Mouse (Mus musculus): ENCODE results near the gene Ncbp2.

- TF ChIP-seq EP300 (IDR thresholded peaks at IDR 0.05; ENCODE audit: low read depth) (no peak), CTCF (IDR thresholded peaks at IDR 0.05; ENCODE audit: low read depth) (no peak)
Measured at GRCm38 (mm10) chr16:31901886-31902285, 46.4 kb upstream of the Ncbp2 start.
